Mouse (Mus musculus): ENCODE data around the gene Grm1.
"Not testable (repeated sequence)": the region's sequence is repeated elsewhere in the genome, so short reads cannot be mapped to it uniquely, and the experiment has no call there.

Gene Grm1

GRCm38 (mm10) chr10:11081611-11082398 lies at the start of gene Grm1:
Gene Grm1 (minus strand): TSS chr10:11082356.
- no peak for DNase-seq (ENCODE audit: low spot score)

GRCm38 (mm10) chr10:11121781-11122180 lies 39.6 kb upstream of the Grm1 start:
- no peak for DNase-seq (ENCODE audit: low spot score)

GRCm38 (mm10) chr10:11098475-11099044 lies 16.4 kb upstream of the Grm1 start:
- DNase-seq (ENCODE audit: low spot score): no peak

GRCm38 (mm10) chr10:11086348-11086747 lies 4.2 kb upstream of the Grm1 start:
- DNase-seq (ENCODE audit: low spot score): no peak

- no peak for DNase-seq (ENCODE audit: low spot score)
Observed at GRCm38 (mm10) chr10:11080725-11081610, 1.2 kb downstream of the Grm1 start.

- no peak for DNase-seq (ENCODE audit: low spot score)
Observed at GRCm38 (mm10) chr10:11080013-11080724, 2.0 kb downstream of the Grm1 start.

GRCm38 (mm10) chr10:11079506-11079905 lies 2.6 kb downstream of the Grm1 start:
- DNase-seq (ENCODE audit: low spot score): no peak

GRCm38 (mm10) chr10:11065136-11065535 lies 17.0 kb downstream of the Grm1 start:
- DNase-seq (ENCODE audit: low spot score): no peak

GRCm38 (mm10) chr10:11061318-11062071 lies 20.7 kb downstream of the Grm1 start:
- no peak for DNase-seq (ENCODE audit: low spot score)

- no peak for DNase-seq (ENCODE audit: low spot score)
Observed at GRCm38 (mm10) chr10:11049361-11049760, 32.8 kb downstream of the Grm1 start.

GRCm38 (mm10) chr10:11045421-11045820 lies 36.7 kb downstream of the Grm1 start:
- DNase-seq (ENCODE audit: low spot score): not testable (repeated sequence)

- DNase-seq (ENCODE audit: low spot score): no peak
Observed at GRCm38 (mm10) chr10:11044455-11045106, 37.6 kb downstream of the Grm1 start.

- DNase-seq (ENCODE audit: low spot score): no peak
Observed at GRCm38 (mm10) chr10:11039323-11039722, 42.8 kb downstream of the Grm1 start.

- no peak for DNase-seq (ENCODE audit: low spot score)
Observed at GRCm38 (mm10) chr10:11032221-11032620, 49.9 kb downstream of the Grm1 start.

GRCm38 (mm10) chr10:11025764-11026518 lies 56.2 kb downstream of the Grm1 start:
- DNase-seq (ENCODE audit: low spot score): no peak

GRCm38 (mm10) chr10:11018970-11019531 lies 63.1 kb downstream of the Grm1 start:
- DNase-seq (ENCODE audit: low spot score): no peak

- DNase-seq (ENCODE audit: low spot score): no peak
Observed at GRCm38 (mm10) chr10:11013653-11014052, 68.5 kb downstream of the Grm1 start.

- DNase-seq (ENCODE audit: low spot score): no peak
Observed at GRCm38 (mm10) chr10:10996766-10997165, 85.4 kb downstream of the Grm1 start.

- no peak for DNase-seq (ENCODE audit: low spot score)
Observed at GRCm38 (mm10) chr10:10991708-10992107, 90.4 kb downstream of the Grm1 start.

GRCm38 (mm10) chr10:10971311-10971710 lies 110.8 kb downstream of the Grm1 start:
- DNase-seq (ENCODE audit: low spot score): no peak

Data from lung, postnatal 25 days (tissue).